Mouse (Mus musculus) cerebellum, adult 2 months (tissue): Measurements from ENCODE around the gene Vwa8. TPM values are rescaled to one million over a fixed set of nuclear protein-coding genes. Genes with fewer than 3 reads are reported as not detected.

Experiments used
- DNase-seq, 2 experiments: peaks; one replicate each; pipeline ENCODE4 v3.0.0; 2021
- H3K27ac ChIP-seq: fragments of 200-500 bp; 2 replicates; pipeline ENCODE4 v1.5.1; 2012; ENCODE audit warnings: low read length, control low read depth, inconsistent platforms; ENCODE audit not compliant: insufficient read depth
- H3K27me3 ChIP-seq: fragments of 200-500 bp; 2 replicates; pipeline ENCODE4 v1.6.1; 2012; ENCODE audit warnings: inconsistent platforms, mild to moderate bottlenecking, low read length, moderate library complexity; ENCODE audit not compliant: control insufficient read depth, insufficient read depth
- H3K4me1 ChIP-seq: fragments of 200-500 bp; 2 replicates; pipeline ENCODE4 v1.6.1; 2011; ENCODE audit warnings: low read length; ENCODE audit not compliant: control insufficient read depth, insufficient read depth
- H3K4me3 ChIP-seq: fragments of 200-500 bp; replicated peaks from 2 replicates; pipeline ENCODE3; 2011; ENCODE audit warnings: mild to moderate bottlenecking, low read depth, low read length, control low read depth; ENCODE audit not compliant: insufficient read depth
- CTCF ChIP-seq: fragments of 200-500 bp; IDR thresholded peaks from 2 replicates; pipeline ENCODE4 v1.5.1; 2011; ENCODE audit warnings: low read depth, mild to moderate bottlenecking, control low read depth, low read length, moderate library complexity, borderline replicate concordance; ENCODE audit not compliant: insufficient read depth
- POLR2A ChIP-seq: fragments of 200-500 bp; IDR thresholded peaks from 2 replicates; pipeline ENCODE4 v1.6.1; 2011; ENCODE audit warnings: low read length, control low read depth, borderline replicate concordance; ENCODE audit not compliant: insufficient read depth
- whole genome bisulfite sequencing: fragments of 180-500 bp; shearing (Covaris S2); methylation state at CpG from one replicate; pipeline ENCODE4 v1.1.7; 2018; 5-methylcytosine and 5-hydroxymethylcytosine counted together
- polyA plus RNA-seq: library from polyadenylated mRNA; depleted of rRNA; stranded (reverse); fragments of >200 nt; gene quantifications from 2 replicates; pipeline ENCODE4 v1.2.3, GENCODE M21; 2012

Vwa8 gene
- polyA plus RNA-seq, 1 experiment = 46.7 TPM

- no peak overlapping the region for H3K27ac ChIP-seq
- H3K4me3 ChIP-seq = no peak overlapping the region
- DNase-seq = peak in 1 of 2 experiments; percentile 35
- H3K4me1 ChIP-seq = peaks cover 14% of the 10 kb centered on the region
- no peaks in the 10 kb centered on the region for H3K27me3 ChIP-seq
- WGBS = 7% methylated on average over 1 of the region's 1 CpGs
- TF ChIP-seq POLR2A (no peak), CTCF (no peak)
These were observed 260.5 kb downstream of the Vwa8 start for GRCm38 (mm10) chr14:79109375-79109774.

- Histone ChIP-seq H3K4me1 (peaks cover 14% of the 10 kb centered on the region), H3K4me3 (no peak overlapping the region), H3K27me3 (no peaks in the 10 kb centered on the region), H3K27ac (no peak overlapping the region)
- WGBS = 64% methylated on average over 3 of the region's 3 CpGs
- TF ChIP-seq CTCF (no peak), POLR2A (no peak)
- DNase-seq = no peak
These were observed 261.2 kb downstream of the Vwa8 start for GRCm38 (mm10) chr14:79110012-79110411.

- TF ChIP-seq CTCF (no peak), POLR2A (no peak)
- 85% methylated on average over 6 of the region's 6 CpGs for WGBS
- DNase-seq = no peak
These were observed 263.2 kb downstream of the Vwa8 start for GRCm38 (mm10) chr14:79112050-79112449.

GRCm38 (mm10) chr14:79114526-79115383 is 265.9 kb downstream of the Vwa8 start:
- Histone ChIP-seq H3K27ac (no peak overlapping the region), H3K27me3 (no peaks in the 10 kb centered on the region), H3K4me3 (no peak overlapping the region), H3K4me1 (peaks cover 2% of the 10 kb centered on the region; the same call in 1 of the 2 replicates)
- DNase-seq = no peak
- TF ChIP-seq CTCF (no peak), POLR2A (no peak)
- 82% methylated on average over 11 of the region's 11 CpGs for WGBS

More at GRCm38 (mm10) chr14:79112050-79112449, 263.2 kb downstream of the Vwa8 start:
- no peak overlapping the region for H3K4me3 ChIP-seq
- no peaks in the 10 kb centered on the region for H3K27me3 ChIP-seq
- no peak overlapping the region for H3K27ac ChIP-seq
- H3K4me1 ChIP-seq = peaks cover 9% of the 10 kb centered on the region

GRCm38 (mm10) chr14:79118457-79118856 is 269.6 kb downstream of the Vwa8 start:
- no peaks in the 10 kb centered on the region for H3K27me3 ChIP-seq
- H3K27ac ChIP-seq = no peak overlapping the region
- DNase-seq = no peak
- no peaks in the 10 kb centered on the region for H3K4me1 ChIP-seq
- WGBS = 95% methylated on average over 7 of the region's 7 CpGs
- TF ChIP-seq CTCF = no peak
- no peak for TF ChIP-seq POLR2A
- no peak overlapping the region for H3K4me3 ChIP-seq

GRCm38 (mm10) chr14:79119354-79119753 is 270.5 kb downstream of the Vwa8 start:
- Histone ChIP-seq H3K4me1 (no peaks in the 10 kb centered on the region), H3K27me3 (no peaks in the 10 kb centered on the region), H3K27ac (no peak overlapping the region), H3K4me3 (no peak overlapping the region)
- 79% methylated on average over 9 of the region's 9 CpGs for WGBS
- TF ChIP-seq POLR2A (no peak), CTCF (no peak)
- DNase-seq = no peak

- Histone ChIP-seq H3K4me1 (peaks cover 6% of the 10 kb centered on the region; the same call in 1 of the 2 replicates), H3K27ac (no peak overlapping the region), H3K4me3 (no peak overlapping the region), H3K27me3 (no peaks in the 10 kb centered on the region)
- 92% methylated on average over 11 of the region's 11 CpGs for WGBS
- TF ChIP-seq POLR2A = no peak
- TF ChIP-seq CTCF = no peak
- no peak for DNase-seq
These were observed 271.8 kb downstream of the Vwa8 start for GRCm38 (mm10) chr14:79120681-79121080.

- TF ChIP-seq POLR2A (no peak), CTCF (no peak)
- peaks cover 13% of the 10 kb centered on the region for H3K4me1 ChIP-seq
- WGBS = 72% methylated on average over 8 of the region's 8 CpGs
- no peak overlapping the region for H3K27ac ChIP-seq
- H3K4me3 ChIP-seq = no peak overlapping the region
- no peak for DNase-seq
- H3K27me3 ChIP-seq = no peaks in the 10 kb centered on the region
These were observed 274.6 kb downstream of the Vwa8 start for GRCm38 (mm10) chr14:79123466-79123865.
